Mouse (Mus musculus): ENCODE data around the gene Zfp182.

The Zfp182 gene

GRCm38 (mm10) chrX:21061866-21062543 is at the start of gene Zfp182:
TSS of gene Zfp182 (minus strand) at chrX:21062316.
- DNase-seq = peak; percentile 91

DNA sequence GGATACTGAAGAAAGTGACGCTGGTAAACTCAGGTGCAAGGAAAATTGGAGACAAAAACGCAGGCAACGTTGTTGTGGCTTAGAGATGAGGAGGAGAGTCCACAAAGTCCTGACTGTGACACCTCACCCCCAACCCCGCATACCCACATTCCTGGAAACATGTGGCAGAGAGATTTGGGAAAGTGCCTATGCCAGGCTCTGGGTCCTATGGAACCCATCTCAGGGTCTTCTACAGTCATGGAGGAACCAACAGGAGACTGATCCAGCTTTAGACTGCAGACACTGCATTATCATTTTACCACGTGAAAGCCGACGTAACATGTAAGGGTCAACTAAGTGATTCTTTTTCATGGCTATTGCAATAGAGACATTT is 27.7 kb upstream of the Zfp182 start:
- DNase-seq = no peak

DNA sequence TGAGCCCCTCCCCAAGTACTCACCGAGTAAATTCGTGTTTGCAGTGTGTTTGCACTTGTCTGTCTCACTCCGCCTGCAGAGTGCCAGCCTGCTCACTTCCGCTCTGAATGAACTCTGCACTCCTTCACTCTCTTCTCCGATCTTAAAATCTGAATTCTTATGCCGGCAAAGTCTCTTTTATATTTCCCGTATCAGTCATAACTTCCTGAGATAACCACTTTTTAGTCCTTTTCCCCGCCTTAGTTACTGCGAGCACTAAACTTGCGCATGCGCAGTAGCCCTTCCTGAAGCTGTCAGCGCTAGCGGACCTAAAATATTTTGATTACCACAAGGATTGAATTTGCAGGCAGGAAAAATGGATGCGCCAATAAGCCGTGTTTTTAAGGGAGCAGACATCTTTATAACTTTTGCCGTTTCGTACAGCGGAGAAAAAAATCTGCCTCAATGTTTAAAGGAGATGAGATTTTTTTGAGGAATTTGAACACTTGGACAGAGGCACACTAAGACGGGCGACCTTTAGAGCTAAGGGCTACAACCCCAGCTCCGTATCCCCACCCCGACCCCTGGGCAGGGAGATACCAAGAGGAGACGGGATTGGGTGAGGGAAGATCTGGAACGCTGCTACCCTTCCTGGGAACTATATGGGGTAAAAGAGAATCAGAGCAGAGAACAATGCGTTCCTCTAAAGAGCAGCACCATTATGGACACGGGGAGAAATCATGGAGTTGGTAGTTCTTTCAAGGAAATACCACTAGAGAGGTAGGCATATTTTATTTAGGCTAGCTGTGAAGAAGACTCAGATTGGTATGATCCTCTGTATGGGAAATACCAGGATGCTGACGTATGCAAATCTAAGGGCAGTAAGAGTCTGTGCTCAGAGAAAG is 27.1 kb upstream of the Zfp182 start, which contains the start of gene Zfp300:
Zfp300 (minus strand) TSS at position 545 of the 884 bp plus-strand sequence.
- DNase-seq = peak; percentile 74

GRCm38 (mm10) chrX:21088645-21088982 is 26.5 kb upstream of the Zfp182 start:
- DNase-seq = no peak

GRCm38 (mm10) chrX:21068106-21068505 is 6.0 kb upstream of the Zfp182 start, which contains the start of gene Spaca5:
TSS of gene Spaca5 (plus strand) at chrX:21068406.
- no peak for DNase-seq

DNA sequence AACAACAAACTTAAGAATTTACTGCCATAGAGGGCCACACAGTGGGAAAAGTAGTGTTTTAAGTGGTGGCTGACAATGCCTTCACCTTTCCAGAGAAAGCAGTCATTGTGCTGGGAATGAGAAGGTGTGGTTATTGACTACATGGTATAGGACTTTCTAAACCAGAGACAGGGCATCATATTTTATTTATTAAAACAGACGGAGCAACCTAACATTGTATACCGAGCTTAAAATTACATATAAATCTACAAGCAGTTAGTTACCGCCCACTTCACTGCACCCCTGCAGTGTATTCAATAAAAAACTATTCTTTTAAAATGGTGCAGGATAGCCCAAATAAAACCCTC is 401 bp upstream of the Zfp182 start:
- DNase-seq = no peak

DNA sequence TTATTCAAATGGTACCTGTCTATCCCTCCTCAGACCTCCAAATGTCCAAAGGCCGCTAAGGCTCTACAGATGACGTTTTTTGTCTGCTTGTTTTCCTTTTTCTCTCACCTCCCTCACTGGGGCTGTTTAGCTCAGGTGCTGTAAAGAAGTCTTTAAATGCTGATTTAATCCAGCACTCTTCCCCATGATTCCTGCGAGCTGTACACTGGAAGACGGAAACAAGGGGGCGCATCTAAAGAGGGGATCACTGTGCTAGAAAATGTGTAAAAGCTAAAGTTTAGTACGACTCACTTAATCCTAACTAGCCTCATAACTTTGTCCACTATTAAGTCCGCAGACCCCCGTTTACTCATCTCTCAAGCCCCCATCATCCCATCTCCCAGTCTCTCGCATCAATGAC is 656 bp downstream of the Zfp182 start:
- DNase-seq = no peak

DNA sequence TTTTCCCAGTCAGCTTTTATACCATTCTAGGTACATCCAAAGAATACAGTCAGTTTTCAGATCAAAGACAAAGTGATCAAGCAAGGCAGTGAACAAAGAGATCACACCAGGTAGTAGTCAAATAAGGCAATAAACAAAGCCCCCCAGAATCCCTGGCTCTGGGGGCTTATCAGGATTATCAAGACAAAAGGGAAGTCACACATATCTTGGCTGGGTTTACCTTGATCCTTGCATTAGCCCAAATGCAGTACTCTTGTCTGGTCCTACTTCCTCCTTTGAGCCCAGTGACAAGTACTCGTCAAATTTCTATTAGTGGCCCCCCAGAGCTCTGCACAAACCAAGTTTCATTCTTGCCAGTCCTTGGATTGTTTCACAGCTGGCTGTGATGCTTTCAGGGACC is 81.2 kb downstream of the Zfp182 start:
- DNase-seq = no peak
